Mouse (Mus musculus) cerebellum, postnatal 4 days (tissue): ENCODE measurements at regions not wholly inside any gene's neighbourhood (a gene's known extent, or its start where the extent isn't known, plus 50 kb on each side); places are given as distances from the start of the nearest gene placed in this dataset.

Experiments
- DNase-seq, 2 experiments: peaks; one replicate each; pipeline ENCODE4 v3.0.0; 2022; ENCODE audit warnings: low spot score in 2 of 2, mixed read lengths in 1 of 2

DNA sequence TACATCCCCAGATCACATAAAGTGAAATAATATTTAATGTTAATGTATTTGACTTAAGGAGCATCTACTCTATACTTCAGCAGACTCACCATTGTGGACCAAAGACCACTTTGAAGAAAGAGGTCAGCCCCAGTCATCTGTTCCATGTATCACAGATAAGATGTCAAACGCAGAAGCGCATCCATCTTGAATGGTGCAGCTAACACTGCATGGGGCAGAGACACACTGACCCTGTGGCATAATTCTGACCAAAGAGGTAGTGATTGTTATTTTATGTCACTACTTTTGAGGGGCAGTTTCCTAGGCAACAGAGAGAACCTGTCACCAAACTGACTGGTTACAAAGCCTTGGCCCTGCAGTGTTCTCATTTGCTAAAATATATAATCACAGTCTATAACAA, 97.8 kb upstream of the Tmtc1 start:
- no peak for DNase-seq

DNA sequence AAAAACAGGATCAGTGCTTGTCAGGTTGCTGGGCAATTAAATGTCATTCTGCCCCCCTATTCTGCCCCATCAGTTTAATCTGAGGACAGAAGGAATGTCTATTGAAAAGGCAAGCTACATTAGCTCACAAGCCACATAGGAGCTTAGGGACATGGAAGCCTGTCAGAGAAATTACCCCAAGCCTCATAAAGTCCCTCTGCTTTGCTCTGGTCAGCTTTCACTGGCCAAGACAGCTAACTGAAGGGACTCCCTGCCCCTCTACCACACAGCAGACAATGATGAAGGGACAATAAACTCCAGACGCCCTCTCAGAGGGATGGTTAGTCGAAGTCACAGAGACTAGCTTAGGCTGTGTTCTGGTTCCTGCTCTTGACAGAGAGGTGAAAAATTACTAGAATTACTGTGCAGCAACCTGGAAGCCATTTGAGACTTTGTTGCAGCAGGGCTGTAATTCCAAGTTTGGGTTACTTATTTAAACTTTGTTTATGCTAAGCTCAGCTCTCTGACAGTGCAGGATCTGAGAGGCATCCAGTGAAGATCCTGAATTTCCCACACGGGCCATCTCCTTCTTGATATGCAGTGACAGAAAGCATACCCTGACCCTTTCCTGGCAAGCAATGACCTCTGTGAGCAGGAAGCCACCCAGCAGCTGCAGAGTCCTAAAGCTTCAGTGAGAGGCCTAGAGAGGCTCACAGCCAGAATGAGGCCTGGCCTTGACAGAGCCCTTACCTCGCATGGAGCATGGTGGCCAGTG, 95.2 kb upstream of the Tmtc1 start:
- no peak for DNase-seq

DNA sequence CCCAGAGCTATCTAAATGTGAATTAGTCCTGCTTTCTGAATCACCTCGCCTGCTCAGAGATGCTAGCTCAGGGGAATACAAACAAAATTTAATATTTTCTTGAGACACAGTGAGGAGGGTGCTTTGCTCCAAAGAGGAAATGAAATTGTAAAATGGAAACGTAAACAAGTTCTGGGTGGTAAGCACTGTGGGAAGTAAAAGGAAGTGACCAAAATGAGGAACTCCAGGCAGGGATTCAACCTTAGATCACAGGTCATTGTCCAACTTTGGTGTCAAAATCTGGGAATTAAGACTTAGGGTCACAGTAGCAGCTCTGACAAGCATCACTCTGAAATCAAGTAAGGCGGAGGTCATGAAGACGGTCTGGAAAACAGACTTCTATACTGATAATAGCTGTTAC, 90.2 kb upstream of the Tmtc1 start:
- no peak for DNase-seq

DNA sequence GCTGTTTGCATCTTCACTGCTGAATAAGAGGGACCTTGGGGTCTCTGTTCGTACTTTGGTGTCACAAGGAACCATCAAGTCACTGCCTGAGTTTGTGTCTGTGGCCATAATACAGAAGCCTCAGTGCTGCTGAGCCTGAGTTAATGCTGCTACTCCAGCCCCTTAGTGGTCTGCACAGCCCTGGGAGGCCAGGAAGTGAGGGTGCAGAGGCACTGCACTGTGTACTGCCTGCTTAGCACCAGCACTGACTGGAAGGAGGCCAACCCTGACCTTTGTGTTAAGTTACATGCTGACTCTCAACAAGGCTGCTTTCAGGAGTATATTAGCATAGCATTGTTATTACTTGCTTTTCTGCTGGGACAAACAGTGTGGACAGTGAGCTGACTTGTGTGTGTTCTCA, 86.9 kb upstream of the Tmtc1 start:
- DNase-seq, result no peak

DNA sequence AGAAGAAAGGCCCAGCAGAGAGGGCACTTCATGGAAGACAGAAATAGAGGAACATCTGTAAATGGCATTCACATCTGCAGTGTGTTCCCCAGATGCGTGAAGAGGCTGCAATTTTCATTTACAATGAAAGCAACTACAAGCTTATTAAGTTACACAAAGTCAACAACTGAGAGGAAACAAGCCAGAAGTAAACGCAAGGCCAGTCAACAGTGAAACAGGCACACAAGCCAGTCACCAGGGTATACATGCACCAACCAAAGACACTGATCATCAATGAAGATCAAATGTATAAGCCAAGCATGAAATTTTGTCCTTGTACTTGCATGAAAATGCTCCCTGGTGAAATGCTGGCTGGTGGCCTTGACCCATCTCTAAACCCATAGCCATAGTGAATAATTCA, 84.4 kb upstream of the Tmtc1 start:
- DNase-seq, result no peak

DNA sequence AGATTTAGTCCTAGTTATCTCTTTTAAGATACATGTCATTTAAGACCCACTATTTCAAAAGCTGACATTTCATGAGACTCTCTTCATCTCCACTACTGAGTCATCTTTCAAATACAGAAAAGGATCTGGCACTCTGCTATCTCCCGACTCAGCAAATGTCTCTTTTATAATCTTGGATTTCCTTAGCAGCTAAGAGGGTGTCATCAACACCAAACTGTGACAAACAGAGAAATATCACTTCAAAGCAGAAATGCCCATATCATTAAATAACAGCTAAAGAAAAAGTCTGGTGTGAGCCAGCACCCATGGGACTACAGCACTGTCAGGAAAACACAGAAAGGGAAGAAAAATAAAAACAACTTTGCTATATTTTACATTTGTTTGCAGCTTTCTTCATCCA, 78.7 kb upstream of the Tmtc1 start:
- DNase-seq, result no peak

DNA sequence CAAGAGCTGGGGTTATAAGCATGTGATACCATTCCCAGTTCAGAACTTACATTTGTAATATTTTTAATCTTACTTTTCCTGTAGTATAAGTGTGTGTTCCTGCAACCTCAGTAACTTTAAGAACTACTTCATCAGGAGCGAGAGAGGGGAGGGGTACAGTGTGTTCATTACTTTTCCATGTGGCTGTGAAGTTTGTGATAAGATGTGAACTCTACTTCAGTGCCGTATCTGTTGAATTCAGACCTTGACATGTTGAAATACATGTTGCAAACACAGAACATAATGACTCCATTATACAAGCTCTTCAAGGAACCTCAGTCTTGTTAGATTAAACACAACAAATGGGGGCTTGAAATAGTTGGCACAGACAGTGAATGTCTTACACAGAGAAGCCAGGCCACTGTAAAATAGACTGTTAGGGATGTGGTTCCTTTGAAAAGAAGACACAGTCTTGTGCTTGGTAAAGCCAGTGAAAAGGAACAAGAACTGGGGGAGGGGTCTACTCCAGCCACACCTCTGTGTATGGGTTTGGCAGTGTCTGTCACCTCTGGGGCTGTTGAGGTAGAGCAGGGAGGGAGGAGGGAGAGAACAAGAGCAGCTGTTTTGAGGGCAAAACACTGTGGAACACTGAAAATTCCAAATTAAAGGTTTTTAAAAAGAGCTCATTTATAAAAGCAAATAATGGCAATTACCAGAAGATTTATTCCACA, 73.5 kb upstream of the Tmtc1 start:
- DNase-seq, result no peak

DNA sequence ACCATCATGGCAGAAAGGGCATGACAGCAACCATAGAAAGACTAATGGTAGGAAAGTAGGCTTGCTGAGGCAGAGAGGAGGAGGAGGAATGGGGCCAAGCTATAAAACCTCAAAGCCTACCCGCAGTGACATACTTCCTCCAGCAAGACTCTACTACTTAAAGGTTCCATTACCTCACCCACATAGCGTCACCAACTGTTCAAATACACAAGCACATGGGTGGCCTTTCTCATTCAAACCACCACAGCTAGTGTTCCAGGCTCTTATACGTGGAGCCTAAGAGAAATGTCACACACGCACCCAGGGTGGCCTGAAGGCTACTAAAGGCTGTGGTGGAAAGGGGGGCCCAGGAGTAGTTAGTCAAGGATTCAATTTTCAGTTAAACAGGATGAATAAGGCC, 72.5 kb upstream of the Tmtc1 start:
- DNase-seq, result no peak

DNA sequence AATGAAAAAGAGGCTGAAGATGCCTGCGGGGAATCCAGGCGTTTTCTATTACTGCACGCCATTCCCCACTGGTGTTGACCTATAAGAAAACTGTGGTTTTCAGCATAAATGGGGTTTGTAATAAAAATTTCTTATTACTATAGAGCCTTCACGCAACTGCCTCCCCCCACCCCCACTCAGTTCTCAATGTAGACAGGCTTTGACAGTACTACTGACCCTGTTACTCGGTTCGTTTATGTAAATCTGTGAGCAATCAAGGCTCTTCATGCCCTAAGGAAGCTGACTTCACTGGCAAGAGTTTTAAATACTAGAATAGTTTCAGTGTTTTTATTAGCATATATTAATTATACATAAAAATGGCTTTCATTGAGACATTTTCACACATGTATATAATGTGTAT, 70.9 kb upstream of the Tmtc1 start:
- DNase-seq, result no peak

DNA sequence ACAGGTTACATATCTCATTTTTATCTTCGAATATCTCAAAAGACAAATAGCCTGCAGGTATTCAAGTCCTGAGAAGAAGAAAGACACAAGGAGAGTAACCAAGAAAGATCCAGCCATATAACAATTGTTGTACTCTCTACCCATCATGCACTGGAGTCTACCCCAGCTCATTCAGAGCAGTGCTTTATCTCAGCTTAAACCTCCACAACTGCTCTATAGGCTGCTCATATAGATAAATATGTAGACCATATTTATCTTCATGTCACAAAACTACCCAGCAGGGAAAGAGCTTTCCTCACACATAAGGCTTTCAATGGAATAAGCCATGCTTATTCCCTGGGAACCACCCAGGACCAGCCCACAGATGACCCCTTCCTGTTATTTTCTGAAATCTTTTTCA, 70.5 kb upstream of the Tmtc1 start:
- DNase-seq, result no peak

DNA sequence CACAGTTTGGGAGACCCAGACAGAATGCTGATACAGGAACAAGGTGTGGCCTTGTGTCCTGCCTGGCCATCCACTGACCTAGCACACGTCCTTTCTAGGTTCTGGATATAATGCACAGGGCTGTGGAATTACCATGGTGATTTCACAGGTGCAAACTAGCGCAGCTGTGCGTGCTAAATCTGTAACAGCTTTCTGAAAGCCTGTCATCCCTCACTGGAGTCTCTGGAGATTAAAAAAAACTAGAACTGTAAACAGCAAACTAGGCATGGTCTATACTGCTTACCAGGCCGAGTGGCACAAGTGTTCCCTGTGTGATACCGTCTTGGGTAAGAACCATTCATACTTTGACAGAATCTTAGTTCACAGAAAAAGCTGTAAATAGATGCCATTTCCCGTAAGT, 69.9 kb upstream of the Tmtc1 start:
- no peak for DNase-seq

DNA sequence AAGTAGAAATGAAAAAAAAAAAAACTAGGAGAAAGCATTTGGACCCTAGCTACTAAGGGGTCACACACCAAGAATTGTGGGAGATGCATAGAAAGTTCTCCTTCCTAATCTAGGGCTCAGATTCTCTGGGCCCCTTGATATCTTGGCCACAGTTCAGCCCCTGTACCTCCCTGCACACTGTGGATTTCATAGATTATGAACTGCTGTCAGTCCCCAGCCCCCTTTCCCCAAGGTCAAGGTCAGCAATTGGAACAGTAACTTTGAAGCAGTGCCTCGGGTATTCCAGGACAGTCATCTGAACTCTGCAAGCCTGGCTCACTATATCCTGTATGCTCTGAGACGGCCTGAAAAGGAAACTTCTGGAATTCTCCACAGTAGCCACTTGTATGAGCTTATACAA, 68.9 kb upstream of the Tmtc1 start:
- no peak for DNase-seq

DNA sequence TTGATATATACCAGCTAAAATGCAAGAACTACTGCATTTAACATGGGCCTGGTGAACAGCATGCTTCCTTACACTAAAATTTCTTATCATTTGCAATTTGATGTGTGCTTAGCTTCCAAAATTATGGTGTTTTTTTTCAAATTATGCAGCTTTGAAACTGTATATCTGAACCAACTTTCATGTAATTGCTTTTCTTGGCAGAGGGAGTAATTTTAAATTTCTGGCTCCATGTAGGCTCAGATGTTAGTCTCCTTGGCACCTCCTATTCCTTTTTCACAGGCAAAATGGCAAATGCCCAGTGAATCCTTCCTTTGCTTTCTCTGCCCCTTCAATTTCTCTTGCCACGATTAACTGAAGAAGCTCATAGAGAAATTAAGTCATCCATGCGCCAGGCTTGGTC, 61.1 kb upstream of the Tmtc1 start:
- no peak for DNase-seq

DNA sequence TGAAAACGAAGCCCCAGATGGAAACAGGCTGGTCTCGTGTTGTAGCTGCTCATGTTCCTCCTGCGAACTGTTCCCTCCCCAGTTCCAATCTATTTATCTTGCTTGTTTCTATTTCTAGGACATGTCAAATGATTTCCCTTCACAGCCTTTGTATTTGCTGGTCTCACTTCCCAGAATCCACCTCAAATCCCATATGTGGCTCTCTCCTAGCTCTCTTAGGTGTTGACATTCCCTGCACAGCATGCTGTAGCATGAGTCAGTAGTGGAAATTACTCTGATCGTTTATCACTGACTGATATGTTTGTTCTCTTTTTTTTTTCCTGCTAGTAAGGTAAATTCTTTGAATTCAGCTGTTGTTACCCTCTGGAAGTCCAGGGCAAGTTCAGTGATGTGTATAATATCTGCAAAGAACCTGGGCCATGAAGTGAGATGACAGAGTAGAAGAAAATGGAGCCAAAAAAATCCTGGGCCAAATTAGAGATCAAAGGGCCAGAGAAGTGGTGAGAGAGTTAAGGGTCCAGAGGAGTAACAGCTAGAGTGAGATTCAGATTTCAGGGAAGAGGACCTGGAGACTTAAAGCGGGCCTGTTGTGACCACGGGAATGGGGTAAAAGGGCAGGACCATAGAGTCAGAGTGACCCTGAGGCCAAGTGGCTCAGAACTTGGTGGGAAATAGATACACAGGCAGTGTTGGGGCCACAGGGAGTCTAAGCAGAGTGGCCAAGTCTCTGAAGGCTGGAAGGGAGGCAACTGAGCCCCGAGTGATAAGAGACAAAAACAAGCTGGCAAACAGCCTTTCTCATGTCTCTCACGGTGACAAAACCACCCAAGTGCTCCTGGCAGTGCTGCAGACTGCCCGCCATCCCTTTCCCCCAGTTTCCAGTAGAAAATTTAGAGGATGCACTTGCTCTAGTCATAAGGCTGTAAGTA, 56.3 kb upstream of the Tmtc1 start:
- no peak for DNase-seq
